Mouse (Mus musculus): ENCODE data around the gene Pik3r5.

- TF ChIP-seq CTCF (IDR thresholded peaks at IDR 0.05; ENCODE audit: low read depth) = no peak
- TF ChIP-seq EP300 (optimal IDR thresholded peaks at IDR 0.05) = no peak
Observed at GRCm38 (mm10) chr11:68434697-68435096, 2.8 kb downstream of the Pik3r5 start.

Measured in stomach, postnatal 0 days (tissue).